Mouse (Mus musculus) ES-Bruce4 (cell line): ENCODE data around the gene Mrgprb5.

ENCODE experiments used
- CTCF ChIP-seq: IDR thresholded peaks from one replicate; pipeline ENCODE4 v1.8.1; 2011; ENCODE audit warnings: low read depth, low read length
- EP300 ChIP-seq: IDR thresholded peaks from 2 replicates; pipeline ENCODE4 v1.6.1; 2011; ENCODE audit warnings: low read depth, low read length; ENCODE audit not compliant: insufficient read depth
- POLR2A ChIP-seq: IDR thresholded peaks from one replicate; pipeline ENCODE4 v1.8.1; 2011; ENCODE audit warnings: low read length; ENCODE audit not compliant: insufficient read depth

GRCm38 (mm10) chr7:48123806-48124205 is 45.0 kb downstream of the Mrgprb5 start:
- no peak for TF ChIP-seq POLR2A
- no peak for TF ChIP-seq CTCF
- no peak for TF ChIP-seq EP300
